8 mouse cellular contexts compared by ENCODE assay signal in genomic region chr9:108692226-108693041, GRCm38 (mm10). TPM values are rescaled to one million over a fixed set of nuclear protein-coding genes. Genes with fewer than 3 reads are reported as not detected.
DNase-seq lines count a peak whose midpoint lies in the region; ATAC-seq lines count a peak whose summit lies in the region.

No protein-coding gene starts in this region.

- intact Hi-C loops in left cerebral cortex, postnatal 25 days (cut with DNase I): loop anchor here (5.0 kb wide), 1 partner anchor 35 kb away; no protein-coding TSS in a partner anchor

- ATAC-seq in inflammation-experienced regulatory T-cells, adult 6 months: peak; percentile 49
- peak; percentile 61 for ATAC-seq in megakaryocyte-erythroid progenitor cell, adult 5-6 weeks (replicated peaks; ENCODE audit: low FRiP score, low TSS enrichment, poor library complexity, severe bottlenecking)

- DNase-seq in adrenal gland, adult 18-20 months (ENCODE audit: low spot score in 2 of 2): peak; percentile 57 to 64
- peak; percentile 81 for DNase-seq in embryo, embryonic 10 days (ENCODE audit: low spot score)
- DNase-seq in gastrocnemius, postnatal 10 days: peak; percentile 63
- DNase-seq in left cerebral cortex, postnatal 25 days (ENCODE audit: low spot score in 2 of 2): peak; percentile 81
- peak; percentile 69 for DNase-seq in right cerebral cortex, postnatal 14 days
- DNase-seq in yolk sac, embryonic 10.5 days (ENCODE audit: low spot score): peak; percentile 63

RNA-seq across cellular contexts. Expression of gene Prkar2a, which starts 3.3 kb away (rescaled TPM):
- 10 to 100 TPM; 33.1 to 43.5 TPM for total RNA-seq in adrenal gland, adult 18-20 months (2021)
- 100 to 1,000 TPM; 113 TPM for total RNA-seq in gastrocnemius, postnatal 10 days (2021)
- polyA plus RNA-seq in inflammation-experienced regulatory T-cells, adult 6 months (2017; shearing (Covaris generic)): 10 to 100 TPM in 1 of 3 experiments, 1 to 10 TPM in 2; 7.7 to 11.9 (median 9.2) TPM
- 10 to 100 TPM; 45.5 to 49.1 TPM for total RNA-seq in left cerebral cortex, postnatal 25 days (2021)
- total RNA-seq in megakaryocyte-erythroid progenitor cell, adult 5-6 weeks (2014; fragmentation: Nextera tagmentation): 15.7 and 19.3 TPM in 2 replicates
- 15.8 and 26.9 TPM in 2 replicates for total RNA-seq in megakaryocyte-erythroid progenitor cell, adult 5-6 weeks (2017)

RNA-seq across cellular contexts. Expression of gene Slc25a20, which starts 30.5 kb away (rescaled TPM):
- total RNA-seq in adrenal gland, adult 18-20 months (2021): 100 to 1,000 TPM; 125 to 212 TPM
- 10 to 100 TPM; 63.7 to 69.4 TPM for total RNA-seq in gastrocnemius, postnatal 10 days (2021)
- polyA plus RNA-seq in inflammation-experienced regulatory T-cells, adult 6 months (2017; shearing (Covaris generic)): 10 to 100 TPM; 41.0 to 53.4 (median 48.2) TPM
- 10 to 100 TPM; 12.6 to 14.4 TPM for total RNA-seq in left cerebral cortex, postnatal 25 days (2021)
- total RNA-seq in megakaryocyte-erythroid progenitor cell, adult 5-6 weeks (2014; fragmentation: Nextera tagmentation): 15.2 and 16.4 TPM in 2 replicates
- 23.4 and 29.7 TPM in 2 replicates for total RNA-seq in megakaryocyte-erythroid progenitor cell, adult 5-6 weeks (2017)

RNA-seq across cellular contexts. Expression of gene Arih2, which starts 43.2 kb away (rescaled TPM):
- total RNA-seq in adrenal gland, adult 18-20 months (2021): 10 to 100 TPM; 61.2 to 63.0 TPM
- total RNA-seq in gastrocnemius, postnatal 10 days (2021): 10 to 100 TPM; 62.5 to 67.0 TPM
- polyA plus RNA-seq in inflammation-experienced regulatory T-cells, adult 6 months (2017; shearing (Covaris generic)): 10 to 100 TPM; 55.7 to 65.6 (median 62.7) TPM
- 10 to 100 TPM; 48.3 to 50.9 TPM for total RNA-seq in left cerebral cortex, postnatal 25 days (2021)
- 38.8 and 59.3 TPM in 2 replicates for total RNA-seq in megakaryocyte-erythroid progenitor cell, adult 5-6 weeks (2014; fragmentation: Nextera tagmentation)
- total RNA-seq in megakaryocyte-erythroid progenitor cell, adult 5-6 weeks (2017): 61.5 and 65.1 TPM in 2 replicates

Comparison
In these comparisons a context has a peak if more than half of its experiments do, and no peak if none do; other contexts are left out.
1. Peak in every context shown above with its lines: DNase-seq and ATAC-seq.